ENCODE assay signal across 13 mouse cellular contexts in genomic region chr15:62392381-62392780, GRCm38 (mm10).
DNase-seq lines count a peak whose midpoint lies in the region; ATAC-seq and TF ChIP-seq lines count a peak whose summit lies in the region.
"Had no signal": no experiment of that assay in that cellular context is flagged by ENCODE, and none has a peak within 500 bp of the region (broad histone marks: within the 10 kb centered on the region; RNA-seq: fewer than 3 reads in every experiment).

No protein-coding gene starts in this region.

- H3K4me3 ChIP-seq in midbrain, embryonic 16.5 days (ENCODE audit: low read depth, low read length) = no peak overlapping the region
- H3K4me3 ChIP-seq in layer of hippocampus, adult 2 months = no peak overlapping the region
- H3K4me3 ChIP-seq: forebrain, embryonic 10.5 days; hindbrain, embryonic 15.5 days; liver, embryonic 13.5 days had no signal

- H3K9ac ChIP-seq in midbrain, embryonic 16.5 days (ENCODE audit: low read depth, low read length) = no peak overlapping the region
- H3K9ac ChIP-seq: hindbrain, embryonic 15.5 days; liver, embryonic 13.5 days had no signal

- 0 out of 2 replicates have a peak, but pooled peaks have one; percentile 22 for ATAC-seq in common myeloid progenitor, adult 5-6 weeks (replicated peaks; ENCODE audit: low read depth, poor library complexity, severe bottlenecking)
- peak; percentile 81 for ATAC-seq in megakaryocyte, adult 5-6 weeks (ENCODE audit: poor library complexity, severe bottlenecking)
- no peak for ATAC-seq in midbrain, embryonic 16.5 days

- DNase-seq in adrenal gland, adult (ENCODE audit: inconsistent age in 2 of 2, low spot score in 1 of 2) = peak; percentile 40 to 87
- DNase-seq in adrenal gland, postnatal 25 days = no peak
- peak; percentile 42 for DNase-seq in kidney, adult 9 months
- no peak for DNase-seq in kidney, postnatal 10 days
- no peak for DNase-seq in layer of hippocampus, adult 2 months (ENCODE audit: low spot score in 2 of 2)
- DNase-seq: cerebellum, postnatal 25 days; liver, embryonic 13.5 days; thymus, postnatal 14 days had no signal

- H3K9me3 ChIP-seq in midbrain, embryonic 16.5 days (replicated peaks; ENCODE audit: control insufficient read depth, low read length, poor library complexity, severe bottlenecking) = no peaks in the 10 kb centered on the region
- H3K9me3 ChIP-seq: forebrain, embryonic 10.5 days; hindbrain, embryonic 15.5 days; liver, embryonic 13.5 days had no signal

- 78% methylated on average over 3 of the region's 3 CpGs for WGBS in midbrain, embryonic 16.5 days

- no peak overlapping the region for H3K4me2 ChIP-seq in midbrain, embryonic 16.5 days (ENCODE audit: low read length)
- H3K4me2 ChIP-seq: hindbrain, embryonic 15.5 days; liver, embryonic 13.5 days had no signal

- H3K4me1 ChIP-seq in midbrain, embryonic 16.5 days (ENCODE audit: control insufficient read depth, insufficient read depth, low read length) = no peaks in the 10 kb centered on the region
- H3K4me1 ChIP-seq: forebrain, embryonic 10.5 days; hindbrain, embryonic 15.5 days; liver, embryonic 13.5 days had no signal

- no peak for TF ChIP-seq CTCF in layer of hippocampus, adult 2 months (conservative IDR thresholded peaks at IDR 0.05)

- no peak overlapping the region for H3K27ac ChIP-seq in midbrain, embryonic 16.5 days (ENCODE audit: low read length)
- no peak overlapping the region for H3K27ac ChIP-seq in layer of hippocampus, adult 2 months
- H3K27ac ChIP-seq: forebrain, embryonic 10.5 days; hindbrain, embryonic 15.5 days; liver, embryonic 13.5 days had no signal

- no peaks in the 10 kb centered on the region for H3K36me3 ChIP-seq in midbrain, embryonic 16.5 days (ENCODE audit: control insufficient read depth, insufficient read depth, low read length)
- H3K36me3 ChIP-seq: forebrain, embryonic 10.5 days; hindbrain, embryonic 15.5 days; liver, embryonic 13.5 days had no signal

- no peaks in the 10 kb centered on the region for H3K27me3 ChIP-seq in midbrain, embryonic 16.5 days (ENCODE audit: control insufficient read depth, insufficient read depth, low read depth, low read length)
- H3K27me3 ChIP-seq: hindbrain, embryonic 15.5 days; liver, embryonic 13.5 days had no signal

Comparison
In these comparisons a context has a peak if more than half of its experiments do, and no peak if none do; other contexts are left out.
1. DNase-seq: peak in adrenal gland, adult (2 of 2) and kidney, adult 9 months (single experiment); none in adrenal gland, postnatal 25 days (single experiment), kidney, postnatal 10 days (single experiment) and layer of hippocampus, adult 2 months (0 of 2).